Mouse (Mus musculus): ENCODE measurements around the gene AL732309.1. TPM values are rescaled to one million over a fixed set of nuclear protein-coding genes. Genes with fewer than 3 reads are reported as not detected.

AL732309.1 gene
- polyA plus RNA-seq, 1 experiment from 2014 or later = 6.0 TPM

DNA sequence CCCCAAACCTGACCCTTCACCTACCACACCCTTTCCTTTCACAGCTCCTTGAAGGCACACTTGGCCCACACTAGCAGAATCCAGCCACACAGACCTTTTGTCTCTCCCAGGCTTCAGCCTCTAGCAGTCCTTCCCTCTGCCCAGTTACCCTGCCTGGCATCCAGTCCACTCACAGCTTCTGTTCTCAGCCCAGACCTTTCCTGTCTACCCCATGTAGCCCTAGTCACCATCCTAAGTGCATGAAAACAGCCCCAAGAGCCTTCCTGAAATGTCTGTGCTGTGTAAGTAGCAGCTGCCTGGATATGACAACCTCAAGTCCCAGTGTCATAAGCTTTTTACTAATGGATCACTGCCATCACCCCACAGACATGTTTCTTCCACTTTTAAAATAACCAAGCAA lies 48.7 kb downstream of the AL732309.1 start:
- Histone ChIP-seq H3K9ac (no peak overlapping the region), H3K36me3 (peaks cover 51% of the 10 kb centered on the region), H3K27me3 (peaks cover 38% of the 10 kb centered on the region), H3K4me3 (no peak overlapping the region), H3K27ac (no peak overlapping the region), H3K4me2 (replicated peaks) (no peak overlapping the region), H3K9me3 (no peaks in the 10 kb centered on the region), H3K4me1 (peaks cover 12% of the 10 kb centered on the region)
- ATAC-seq (ENCODE audit: low FRiP score, low read depth) = no peak

- WGBS = 25% methylated on average over 2 of the region's 2 CpGs
- no peaks in the 10 kb centered on the region for H3K9me3 ChIP-seq
- H3K4me2 ChIP-seq (replicated peaks) = 0 out of 2 replicates have a peak overlapping the region, but pooled peaks have one; percentile 55
- no peak overlapping the region for H3K4me3 ChIP-seq
- peaks cover 38% of the 10 kb centered on the region for H3K27me3 ChIP-seq
- no peak for ATAC-seq (ENCODE audit: low FRiP score, low read depth)
- H3K36me3 ChIP-seq = peaks cover 43% of the 10 kb centered on the region
- no peak overlapping the region for H3K27ac ChIP-seq
- no peak overlapping the region for H3K9ac ChIP-seq
- H3K4me1 ChIP-seq = peaks cover 12% of the 10 kb centered on the region
Measured at GRCm38 (mm10) chr2:25197191-25197590, 49.5 kb downstream of the AL732309.1 start.

- Histone ChIP-seq H3K4me3 (peak within 1 kb of the TSS; percentile 33), H3K4me2 (replicated peaks) (peak within 1 kb of the TSS; percentile 55), H3K9me3 (no peaks in the 10 kb centered on the region), H3K4me1 (peaks cover 12% of the 10 kb centered on the region), H3K9ac (no peak within 1 kb of the TSS), H3K27ac (0 out of 2 replicates have a peak within 1 kb of the TSS, but pooled peaks have one; percentile 3), H3K27me3 (peaks cover 38% of the 10 kb centered on the region), H3K36me3 (peaks cover 35% of the 10 kb centered on the region)
- 4% methylated on average over 8 of the region's 8 CpGs for WGBS
- ATAC-seq (ENCODE audit: low FRiP score, low read depth) = 0 out of 2 replicates have a peak, but pooled peaks have one; percentile 48
Measured at GRCm38 (mm10) chr2:25196172-25196954, 50.3 kb downstream of the AL732309.1 start, which contains the start of gene Tor4a. TSS of gene Tor4a (minus strand) at chr2:25196886.

GRCm38 (mm10) chr2:25195211-25196156 lies 51.2 kb downstream of the AL732309.1 start:
- H3K27ac ChIP-seq = 0 out of 2 replicates have a peak overlapping the region, but pooled peaks have one; percentile 3
- H3K4me1 ChIP-seq = peaks cover 12% of the 10 kb centered on the region
- H3K9me3 ChIP-seq = no peaks in the 10 kb centered on the region
- WGBS = 22% methylated on average over 55 of the region's 55 CpGs
- no peak overlapping the region for H3K9ac ChIP-seq
- H3K4me2 ChIP-seq (replicated peaks) = peak overlapping the region; percentile 55
- H3K36me3 ChIP-seq = peaks cover 26% of the 10 kb centered on the region
- H3K4me3 ChIP-seq = peak overlapping the region; percentile 33
- ATAC-seq (ENCODE audit: low FRiP score, low read depth) = no peak
- H3K27me3 ChIP-seq = peaks cover 38% of the 10 kb centered on the region

Other genes with a start within 250 kb of the AL732309.1 start
- 75.9 and 82.9 TPM in 2 replicates for gene Nsmf, start 192.5 kb downstream of the AL732309.1 start, polyA plus RNA-seq (2015; fragmentation: Nextera tagmentation; extraction: Ambion mirVana)
- gene Entpd8, start 166.6 kb downstream of the AL732309.1 start, polyA plus RNA-seq (2015; fragmentation: Nextera tagmentation; extraction: Ambion mirVana) = not detected in 2 replicates
- 0.11 TPM in 1 of 2 replicates, not detected in the other for gene Noxa1, start 151.7 kb downstream of the AL732309.1 start, polyA plus RNA-seq (2015; fragmentation: Nextera tagmentation; extraction: Ambion mirVana)
- 12.6 and 15.3 TPM in 2 replicates for gene Nrarp, start 66.1 kb downstream of the AL732309.1 start, polyA plus RNA-seq (2015; fragmentation: Nextera tagmentation; extraction: Ambion mirVana)
- 4.1 and 4.8 TPM in 2 replicates for gene Tor4a, start 50.0 kb downstream of the AL732309.1 start, polyA plus RNA-seq (2015; fragmentation: Nextera tagmentation; extraction: Ambion mirVana)
- gene Nelfb, start 35.4 kb downstream of the AL732309.1 start, polyA plus RNA-seq (2015; fragmentation: Nextera tagmentation; extraction: Ambion mirVana) = 122 and 124 TPM in 2 replicates
- 0.11 TPM in 1 of 2 replicates, not detected in the other for gene Stpg3, start 32.2 kb downstream of the AL732309.1 start, polyA plus RNA-seq (2015; fragmentation: Nextera tagmentation; extraction: Ambion mirVana)
- gene Fam166a, start 28.1 kb downstream of the AL732309.1 start, polyA plus RNA-seq (2015; fragmentation: Nextera tagmentation; extraction: Ambion mirVana) = not detected in 2 replicates
- 423 and 425 TPM in 2 replicates for gene Tubb4b, start 22.2 kb downstream of the AL732309.1 start, polyA plus RNA-seq (2015; fragmentation: Nextera tagmentation; extraction: Ambion mirVana)
- gene Slc34a3, start 12.5 kb downstream of the AL732309.1 start, polyA plus RNA-seq (2015; fragmentation: Nextera tagmentation; extraction: Ambion mirVana) = not detected in 2 replicates
- gene Rnf224, start 10.1 kb downstream of the AL732309.1 start, polyA plus RNA-seq (2015; fragmentation: Nextera tagmentation; extraction: Ambion mirVana) = not detected in 2 replicates
- 8.6 and 9.2 TPM in 2 replicates for gene Rnf208, start 4.6 kb downstream of the AL732309.1 start, polyA plus RNA-seq (2015; fragmentation: Nextera tagmentation; extraction: Ambion mirVana)
- gene Cysrt1, start 4.4 kb downstream of the AL732309.1 start, polyA plus RNA-seq (2015; fragmentation: Nextera tagmentation; extraction: Ambion mirVana) = not detected in 2 replicates
- gene Tmem203, start 8.6 kb upstream of the AL732309.1 start, polyA plus RNA-seq (2015; fragmentation: Nextera tagmentation; extraction: Ambion mirVana) = 23.6 and 24.2 TPM in 2 replicates
- 7.2 and 8.2 TPM in 2 replicates for gene Tprn, start 15.8 kb upstream of the AL732309.1 start, polyA plus RNA-seq (2015; fragmentation: Nextera tagmentation; extraction: Ambion mirVana)
- 231 and 234 TPM in 2 replicates for gene Ssna1, start 25.6 kb upstream of the AL732309.1 start, polyA plus RNA-seq (2015; fragmentation: Nextera tagmentation; extraction: Ambion mirVana)
- gene Anapc2, start 25.6 kb upstream of the AL732309.1 start, polyA plus RNA-seq (2015; fragmentation: Nextera tagmentation; extraction: Ambion mirVana) = 150 and 154 TPM in 2 replicates
- gene Tmem210, start 41.3 kb upstream of the AL732309.1 start, polyA plus RNA-seq (2015; fragmentation: Nextera tagmentation; extraction: Ambion mirVana) = not detected in 2 replicates
- gene Lrrc26, start 43.1 kb upstream of the AL732309.1 start, polyA plus RNA-seq (2015; fragmentation: Nextera tagmentation; extraction: Ambion mirVana) = not detected in 2 replicates
- gene Grin1, start 72.3 kb upstream of the AL732309.1 start, polyA plus RNA-seq (2015; fragmentation: Nextera tagmentation; extraction: Ambion mirVana) = 0.61 and 0.97 TPM in 2 replicates
- gene Man1b1, start 85.5 kb upstream of the AL732309.1 start, polyA plus RNA-seq (2015; fragmentation: Nextera tagmentation; extraction: Ambion mirVana) = 54.5 and 60.2 TPM in 2 replicates
- 21.3 and 24.7 TPM in 2 replicates for gene Dpp7, start 109.5 kb upstream of the AL732309.1 start, polyA plus RNA-seq (2015; fragmentation: Nextera tagmentation; extraction: Ambion mirVana)
- 11.3 and 13.2 TPM in 2 replicates for gene Uap1l1, start 118.8 kb upstream of the AL732309.1 start, polyA plus RNA-seq (2015; fragmentation: Nextera tagmentation; extraction: Ambion mirVana)
- gene Sapcd2, start 125.5 kb upstream of the AL732309.1 start, polyA plus RNA-seq (2015; fragmentation: Nextera tagmentation; extraction: Ambion mirVana) = 43.4 and 45.5 TPM in 2 replicates
- 0.55 and 0.73 TPM in 2 replicates for gene Entpd2, start 149.0 kb upstream of the AL732309.1 start, polyA plus RNA-seq (2015; fragmentation: Nextera tagmentation; extraction: Ambion mirVana)
- 29.1 and 32.6 TPM in 2 replicates for gene Npdc1, start 152.5 kb upstream of the AL732309.1 start, polyA plus RNA-seq (2015; fragmentation: Nextera tagmentation; extraction: Ambion mirVana)
- 0.06 TPM in 1 of 2 replicates, not detected in the other for gene Fut7, start 176.4 kb upstream of the AL732309.1 start, polyA plus RNA-seq (2015; fragmentation: Nextera tagmentation; extraction: Ambion mirVana)
- 3.3 and 3.8 TPM in 2 replicates for gene Abca2, start 181.8 kb upstream of the AL732309.1 start, polyA plus RNA-seq (2015; fragmentation: Nextera tagmentation; extraction: Ambion mirVana)
- gene Clic3, start 210.0 kb upstream of the AL732309.1 start, polyA plus RNA-seq (2015; fragmentation: Nextera tagmentation; extraction: Ambion mirVana) = 2.2 and 2.5 TPM in 2 replicates
- gene Paxx, start 214.2 kb upstream of the AL732309.1 start, polyA plus RNA-seq (2015; fragmentation: Nextera tagmentation; extraction: Ambion mirVana) = 35.0 and 37.6 TPM in 2 replicates
- 0.80 and 2.5 TPM in 2 replicates for gene Ptgds, start 223.2 kb upstream of the AL732309.1 start, polyA plus RNA-seq (2015; fragmentation: Nextera tagmentation; extraction: Ambion mirVana)
- not detected in 2 replicates for gene Lcn12, start 247.0 kb upstream of the AL732309.1 start, polyA plus RNA-seq (2015; fragmentation: Nextera tagmentation; extraction: Ambion mirVana)

Data from limb, embryonic 13.5 days (tissue).